Mouse (Mus musculus): ENCODE results near the gene Ints1. TPM values are rescaled to one million over a fixed set of nuclear protein-coding genes. Genes with fewer than 3 reads are reported as not detected.
"Not testable (repeated sequence)": the region's sequence is repeated elsewhere in the genome, so short reads cannot be mapped to it uniquely, and the experiment has no call there.

The Ints1 gene
- total RNA-seq, 4 experiments from 2014 or later: 59.3 to 74.4 (median 65.0) TPM

- no peak for DNase-seq
Observed at GRCm38 (mm10) chr5:139754753-139755152, 20.7 kb downstream of the Ints1 start.

DNA sequence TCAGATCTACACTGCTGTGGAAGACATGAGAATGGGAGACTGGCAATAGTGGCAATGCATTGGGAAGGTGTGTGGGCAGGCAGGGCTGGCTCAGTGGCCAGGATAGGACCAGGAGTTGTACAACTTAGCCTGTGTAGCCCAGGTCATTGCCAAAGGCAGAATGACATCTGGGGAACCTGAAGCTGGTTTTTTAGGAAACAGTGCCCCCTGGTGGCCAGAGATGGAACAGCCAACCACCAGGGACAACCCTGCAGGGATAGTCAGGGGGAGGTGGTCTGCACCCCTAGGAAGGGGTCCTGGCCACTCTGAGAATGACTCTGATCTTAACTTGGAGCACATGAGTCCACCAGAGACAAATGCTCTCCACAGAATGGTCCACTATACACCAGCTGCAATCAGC is 24.9 kb downstream of the Ints1 start:
- DNase-seq: no peak

DNA sequence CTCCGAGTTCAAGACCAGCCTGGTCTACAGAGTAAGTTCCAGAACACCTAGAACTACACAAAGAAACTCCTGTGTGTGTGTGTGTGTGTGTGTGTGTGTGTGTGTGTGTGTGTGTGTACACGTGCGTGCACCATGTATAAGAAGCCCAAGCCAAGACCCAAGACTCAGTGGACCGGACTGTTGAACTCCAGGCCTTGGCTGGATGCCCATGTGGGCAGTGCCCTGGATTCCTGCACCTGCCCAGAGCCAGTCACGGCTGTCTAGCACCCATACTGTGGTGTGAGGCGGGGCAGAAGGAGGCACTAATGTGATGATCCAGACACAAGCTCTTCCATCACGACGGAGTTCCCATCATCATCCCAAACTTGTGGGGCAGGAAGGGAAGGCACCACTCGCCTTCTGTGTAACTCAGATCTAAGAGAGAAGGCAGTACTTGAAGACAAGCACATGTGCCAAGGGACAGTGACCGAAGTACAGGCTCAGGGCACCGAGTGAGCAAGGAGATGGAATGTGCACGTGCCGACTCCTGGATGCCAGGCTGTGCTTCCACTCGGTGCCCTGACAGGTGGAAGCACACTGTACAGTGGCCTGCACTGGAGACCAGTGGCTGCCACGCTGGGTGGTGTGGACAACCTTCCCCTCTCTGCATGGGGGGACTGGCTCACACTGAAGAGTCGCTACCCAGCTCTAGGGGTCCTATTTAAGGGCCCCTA is 25.9 kb downstream of the Ints1 start:
- no peak for DNase-seq

- peak; percentile 45 for DNase-seq
Observed at GRCm38 (mm10) chr5:139745771-139746170, 29.7 kb downstream of the Ints1 start.

DNA sequence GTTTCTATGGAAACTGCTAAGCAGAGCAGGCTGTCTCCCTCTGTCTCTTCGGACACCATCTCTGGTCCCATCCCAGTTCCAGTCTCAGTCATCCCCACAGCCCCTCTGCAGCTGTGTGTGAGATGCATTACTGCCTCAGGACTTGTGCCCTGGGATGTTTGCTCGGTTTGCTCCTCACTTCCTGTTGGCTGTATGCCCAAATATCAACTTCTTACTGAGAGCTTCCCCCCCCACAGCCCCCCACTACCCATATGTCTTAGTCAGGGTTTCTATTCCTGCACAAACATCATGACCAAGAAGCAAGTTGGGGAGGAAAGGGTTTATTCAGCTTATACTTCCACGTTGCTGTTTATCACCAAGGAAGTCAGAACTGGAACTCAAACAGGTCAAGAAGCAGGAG is 32.8 kb downstream of the Ints1 start:
- DNase-seq: not testable (repeated sequence)

DNA sequence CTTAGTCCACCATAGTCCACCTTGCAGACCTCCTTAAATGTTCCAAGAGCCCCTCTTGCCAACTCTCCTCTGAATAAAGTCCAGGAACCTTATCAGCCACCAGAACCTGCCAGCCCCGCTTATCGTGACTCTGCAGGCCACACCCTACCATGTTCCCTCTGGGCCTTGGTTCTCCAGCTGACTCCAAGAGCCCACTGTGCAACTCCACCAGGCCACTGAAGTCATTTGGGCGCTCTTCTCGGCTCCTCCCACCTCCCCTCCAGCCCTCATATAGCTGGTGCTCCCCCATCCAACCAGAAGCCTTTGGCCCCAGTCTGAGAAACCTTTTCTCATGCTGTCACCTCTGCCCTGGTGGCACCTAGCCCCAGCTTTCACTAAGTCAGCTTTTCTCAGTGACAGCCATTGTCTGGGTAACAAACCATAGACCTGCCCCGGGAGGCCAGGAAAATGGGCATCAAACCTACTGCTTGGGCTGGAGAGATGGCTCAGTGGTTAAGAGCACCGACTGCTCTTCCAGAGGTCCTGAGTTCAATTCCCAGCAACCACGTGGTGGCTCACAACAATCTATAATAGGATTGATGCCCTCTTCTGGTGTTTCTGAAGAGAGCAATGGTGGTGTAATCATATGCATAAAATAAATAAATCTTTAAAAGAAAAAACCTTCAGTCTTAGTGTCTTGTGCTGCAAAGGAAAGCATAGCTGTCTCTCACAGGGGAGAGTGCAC is 36.7 kb downstream of the Ints1 start:
- DNase-seq: no peak

- DNase-seq: no peak
Observed at GRCm38 (mm10) chr5:139737841-139738591, 37.5 kb downstream of the Ints1 start.

DNA sequence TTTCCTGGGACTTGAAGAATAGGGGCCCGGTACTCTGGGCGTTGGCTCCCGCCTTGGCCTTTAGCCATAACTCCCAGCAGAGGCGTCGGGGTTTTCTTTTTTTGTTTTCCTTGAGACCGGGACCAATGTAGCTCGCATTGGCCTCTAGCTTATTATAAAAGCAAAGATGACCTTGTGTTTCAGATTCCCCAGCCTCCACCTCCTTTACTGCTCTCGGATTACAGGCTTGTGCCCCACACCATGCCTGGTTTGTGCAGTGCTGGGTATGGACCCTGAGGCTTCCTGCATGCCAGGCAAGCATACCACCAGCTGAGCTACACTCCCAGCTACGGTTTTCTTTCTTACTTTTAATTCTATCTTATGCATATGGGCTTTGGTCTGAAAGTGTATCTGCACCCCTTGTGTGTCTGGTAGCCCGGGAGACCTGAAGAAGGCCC is 39.0 kb downstream of the Ints1 start:
- DNase-seq: no peak

DNA sequence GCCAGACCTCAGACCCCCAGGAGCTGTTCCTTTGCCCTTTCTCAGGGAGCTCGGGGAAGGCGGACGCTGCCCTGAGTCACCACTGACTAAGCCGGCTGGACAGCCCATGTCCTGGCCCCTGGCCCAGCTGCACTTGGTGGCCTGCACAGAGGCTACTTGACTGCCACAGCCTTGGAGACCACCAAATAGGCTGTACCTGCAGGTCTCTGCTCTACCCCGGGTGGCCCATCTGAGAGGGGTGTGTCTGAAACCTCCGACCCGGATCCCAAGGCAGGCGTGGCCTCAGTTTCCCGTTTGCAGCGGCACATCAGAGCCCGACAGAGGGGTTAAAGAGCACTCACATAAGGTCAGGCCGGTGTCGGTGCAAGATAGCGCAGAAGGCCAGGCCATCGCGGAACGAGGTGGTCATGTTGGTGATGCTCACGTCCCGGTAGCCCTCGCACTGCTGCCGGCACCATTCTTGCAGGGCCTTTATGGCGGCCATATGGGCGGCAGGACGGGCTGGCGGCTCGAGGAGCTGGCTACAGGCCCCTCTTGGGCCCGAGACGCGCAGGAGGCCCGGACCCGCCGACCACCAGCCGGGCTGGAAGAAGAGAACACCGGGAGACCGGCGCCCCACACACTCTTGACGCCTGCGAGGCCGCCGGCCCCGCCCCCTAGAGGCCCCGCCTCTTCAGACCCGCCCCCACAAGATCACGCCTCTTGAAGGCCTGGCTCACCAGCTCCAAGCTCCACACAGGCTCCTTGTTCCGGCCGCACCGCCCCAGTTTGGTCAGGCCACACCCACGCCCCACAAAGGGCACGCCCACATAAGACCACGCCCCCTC is 39.6 kb downstream of the Ints1 start, which contains the start of gene Micall2:
Gene Micall2, minus strand, starts transcription at position 660 of the 827 bp plus-strand sequence.
- peak; percentile 97 for DNase-seq

DNA sequence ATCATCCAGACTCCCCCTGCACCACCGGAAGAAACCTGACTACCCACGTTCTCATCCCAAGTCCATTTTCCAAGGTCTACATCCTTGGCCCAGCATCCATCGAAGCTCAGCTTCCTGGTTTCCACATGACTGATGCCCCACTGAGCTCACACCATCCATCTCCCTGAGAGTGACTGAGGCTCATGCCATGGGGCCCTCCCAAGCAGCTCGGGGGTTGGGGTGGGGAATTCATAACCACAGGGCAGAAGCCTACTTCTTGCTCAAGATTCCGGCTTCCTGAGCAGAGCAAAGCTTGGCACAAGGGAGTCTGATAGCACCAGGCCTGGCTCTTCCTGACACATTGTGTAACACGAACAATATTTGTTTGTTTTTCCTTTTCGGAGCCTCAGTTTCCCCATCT is 40.7 kb downstream of the Ints1 start:
- no peak for DNase-seq

DNA sequence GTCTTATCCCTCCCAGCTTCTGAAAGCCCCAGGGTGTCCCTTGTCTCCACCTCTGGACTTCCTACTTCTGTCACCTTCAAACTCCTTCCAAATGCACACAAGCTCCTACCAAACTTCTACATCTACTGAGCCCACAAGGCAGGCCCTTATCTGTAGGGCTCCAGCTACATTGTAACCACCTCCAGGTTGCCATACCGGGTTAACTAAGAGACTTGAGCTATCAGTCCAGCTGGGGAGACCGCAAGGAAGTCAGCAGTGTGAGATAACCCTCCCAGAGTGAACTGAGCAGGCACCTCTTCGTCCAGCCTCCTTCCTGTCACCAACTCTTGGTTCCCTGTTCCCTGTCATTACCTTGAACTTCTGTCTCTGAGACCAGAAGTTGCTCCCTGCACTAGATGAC is 41.5 kb downstream of the Ints1 start:
- DNase-seq: no peak

GRCm38 (mm10) chr5:139732634-139733107 is 42.8 kb downstream of the Ints1 start:
- DNase-seq: peak; percentile 43

DNA sequence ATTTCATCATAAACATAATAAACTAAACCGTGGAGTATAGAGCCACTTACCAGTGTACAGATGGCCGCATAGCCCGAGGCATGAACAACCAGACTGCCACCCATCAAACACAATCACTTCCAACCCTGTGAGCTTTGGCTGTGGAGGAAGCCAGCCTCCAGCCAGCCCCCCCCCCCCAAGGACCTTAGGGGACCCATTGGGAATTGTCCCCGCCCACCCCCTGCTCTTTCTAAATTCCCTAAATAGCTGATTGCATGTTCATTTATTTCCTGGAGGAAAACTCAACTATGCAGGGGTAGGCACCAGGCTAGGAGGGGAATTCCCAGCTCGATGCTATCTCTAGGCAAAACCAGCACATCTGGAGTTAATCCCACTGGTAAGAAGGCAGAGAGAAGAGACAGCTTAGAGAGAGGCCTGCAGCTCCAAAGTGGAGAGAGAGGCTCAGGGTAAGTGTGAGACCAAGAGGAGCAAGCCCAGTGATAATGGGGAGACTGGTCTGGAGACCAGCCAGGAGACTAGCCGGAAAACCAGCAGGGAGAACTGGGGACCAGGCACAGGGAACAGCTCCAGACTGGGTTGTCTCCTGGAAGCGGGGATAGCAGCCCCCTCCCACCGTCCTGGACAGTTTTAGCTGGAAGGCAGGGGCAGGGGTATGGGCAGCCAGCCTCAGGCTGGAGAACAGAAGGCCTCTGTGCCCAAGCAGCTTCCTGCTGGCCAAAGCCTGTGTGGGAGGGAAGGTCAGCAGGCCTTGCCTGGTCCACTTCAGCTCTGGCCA is 44.6 kb downstream of the Ints1 start:
- DNase-seq: no peak

- DNase-seq: no peak
Observed at GRCm38 (mm10) chr5:139727261-139727660, 48.2 kb downstream of the Ints1 start.

DNA sequence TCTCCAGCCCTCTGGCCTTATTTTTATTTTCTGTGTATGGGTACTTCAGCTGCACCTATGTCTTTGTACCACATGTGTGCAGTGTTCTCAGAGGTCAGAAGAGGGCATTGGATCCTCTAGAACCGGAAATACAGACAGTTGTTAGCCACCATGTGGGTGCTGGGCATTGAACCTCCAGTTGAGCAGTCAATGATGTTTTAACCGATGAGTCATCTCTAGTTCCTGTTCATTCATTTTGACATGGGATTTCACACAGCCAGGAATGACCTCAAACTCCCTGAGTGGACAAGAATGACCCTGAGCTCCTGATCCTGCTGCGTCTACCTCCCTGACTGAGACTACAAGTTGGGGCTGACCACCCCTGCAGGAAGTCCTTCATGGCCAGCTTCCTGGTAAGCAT is 49.3 kb downstream of the Ints1 start:
- DNase-seq: no peak

DNA sequence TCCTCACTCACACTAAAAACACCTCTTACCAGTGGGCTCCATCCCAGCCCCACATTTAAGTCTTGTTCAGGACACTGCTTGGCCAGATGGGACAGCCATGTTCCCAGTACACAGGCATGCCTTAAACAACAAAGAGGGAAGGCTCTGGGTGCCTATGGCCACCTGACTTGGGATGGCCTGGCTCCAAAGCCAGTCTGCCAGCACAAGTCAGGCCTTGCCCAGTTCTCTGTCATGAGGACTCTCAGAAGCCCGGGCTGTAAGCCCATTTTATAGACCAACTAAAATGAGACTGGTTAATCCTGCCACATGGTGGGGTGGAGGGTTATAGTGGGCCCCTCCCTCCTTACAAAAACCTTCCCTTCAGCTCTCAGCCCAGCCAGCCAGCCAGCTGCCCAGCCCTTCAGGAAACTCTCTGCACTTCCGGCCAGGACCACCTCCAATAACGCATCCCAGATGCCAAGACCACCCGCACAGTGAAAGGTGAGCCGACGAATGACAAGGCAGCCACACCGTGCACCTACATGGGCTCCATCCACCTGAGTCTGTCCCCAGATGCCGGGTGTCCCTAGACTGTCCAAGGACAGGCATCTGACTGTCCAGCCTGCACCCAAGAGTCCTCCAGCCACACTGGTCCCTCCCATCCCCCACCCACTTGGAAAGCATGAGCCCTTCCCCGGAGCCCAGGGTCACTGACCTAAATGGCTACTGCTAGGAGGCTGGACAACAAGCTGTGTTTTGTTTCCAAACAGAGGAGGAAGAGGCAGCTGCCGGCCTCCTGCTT is 50.9 kb downstream of the Ints1 start:
- DNase-seq: no peak

GRCm38 (mm10) chr5:139723113-139723512 is 52.4 kb downstream of the Ints1 start:
- DNase-seq: no peak

DNA sequence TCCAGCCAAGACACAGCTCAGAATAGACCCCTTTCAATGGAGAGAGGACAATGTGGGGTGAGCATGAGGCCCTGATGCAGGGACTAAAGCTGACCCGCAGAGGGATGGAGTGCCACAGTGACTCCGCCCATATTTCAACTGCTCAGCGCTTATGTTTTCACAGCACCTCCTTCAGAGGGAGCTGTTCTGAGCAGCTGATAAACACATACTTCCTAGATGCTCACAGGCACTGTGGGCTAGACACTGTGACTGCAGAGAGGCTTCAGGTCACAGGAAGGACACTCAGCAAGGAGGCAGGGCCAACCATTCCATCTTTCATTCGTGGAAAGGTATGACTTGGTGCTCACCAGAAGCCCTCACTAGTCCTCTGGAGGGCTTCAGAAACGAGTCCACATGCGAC is 52.8 kb downstream of the Ints1 start:
- no peak for DNase-seq

DNA sequence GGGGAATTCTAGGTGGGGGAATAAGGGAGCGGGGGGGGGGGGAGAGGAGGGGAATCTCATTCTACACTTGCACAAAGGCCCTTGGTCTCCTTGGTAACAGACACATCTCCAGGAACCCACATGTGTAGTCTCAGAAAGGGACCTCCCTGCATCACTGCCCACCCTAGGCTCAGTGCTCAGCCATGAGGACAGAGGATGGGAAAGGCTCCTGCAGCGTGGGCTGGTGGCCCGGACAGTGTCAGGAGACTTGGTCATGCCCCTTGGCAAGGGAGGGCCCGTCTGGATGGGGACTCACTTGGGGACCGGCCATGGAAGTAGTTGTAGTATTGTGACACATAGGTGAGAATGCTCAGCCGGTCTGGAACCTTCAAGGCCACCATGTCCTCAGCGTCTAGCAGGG is 56.5 kb downstream of the Ints1 start:
- DNase-seq: no peak

GRCm38 (mm10) chr5:139718540-139718939 is 56.9 kb downstream of the Ints1 start:
- no peak for DNase-seq

GRCm38 (mm10) chr5:139717723-139718122 is 57.8 kb downstream of the Ints1 start:
- no peak for DNase-seq
